Mouse (Mus musculus) lung, postnatal 0 days (tissue): Measurements from ENCODE around the gene Map4.

Experiments
- CTCF ChIP-seq: IDR thresholded peaks from 2 replicates; pipeline ENCODE4 v1.5.1; 2016; ENCODE audit warnings: antibody characterized with exemption, mild to moderate bottlenecking
- EP300 ChIP-seq: IDR thresholded peaks from 2 replicates; pipeline ENCODE4 v1.6.1; 2016; ENCODE audit warnings: antibody characterized with exemption, mild to moderate bottlenecking, control low read depth

- TF ChIP-seq CTCF: no peak
- no peak for TF ChIP-seq EP300
Observed at GRCm38 (mm10) chr9:110051184-110051583, 119.9 kb downstream of the Map4 start.
